Mouse (Mus musculus): ENCODE measurements around the gene Wdr78.

DNA sequence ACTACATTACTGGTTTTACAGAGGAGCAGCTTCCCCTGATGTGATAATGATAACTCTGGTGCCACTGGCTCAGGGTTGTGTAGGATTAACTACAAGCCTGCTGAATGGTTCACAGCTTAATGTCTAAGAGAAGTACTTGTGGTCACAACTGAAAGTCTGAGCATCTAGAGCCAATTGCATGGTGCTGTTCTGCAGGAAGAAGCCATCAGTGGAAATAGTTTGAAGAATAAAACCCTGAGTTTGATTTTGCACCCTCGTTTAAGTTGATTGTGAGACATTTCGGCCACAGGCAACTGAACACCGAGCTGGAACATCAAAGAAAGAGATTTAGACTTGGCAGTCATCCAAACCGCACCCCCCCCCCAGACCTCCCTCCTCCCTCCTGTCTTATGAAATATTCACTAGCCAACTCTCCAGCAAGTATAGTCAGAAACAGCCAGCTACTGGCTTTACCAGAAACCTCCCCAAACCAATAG, 107.4 kb downstream of the Wdr78 start:
- no peak for TF ChIP-seq CTCF (IDR thresholded peaks at IDR 0.05; ENCODE audit: control insufficient read depth, insufficient read depth, insufficient read length)
- TF ChIP-seq CEBPB (IDR thresholded peaks at IDR 0.05; ENCODE audit: low read depth) = no peak
- TF ChIP-seq MAX (IDR thresholded peaks at IDR 0.05) = no peak
- TF ChIP-seq USF1 (IDR thresholded peaks at IDR 0.05; ENCODE audit: low read depth) = no peak
